Mouse (Mus musculus): ENCODE results near the gene Flvcr2. TPM values are rescaled to one million over a fixed set of nuclear protein-coding genes. Genes with fewer than 3 reads are reported as not detected.
A peak's percentile ranks its signal among the peaks of the same experiment; 100 is the strongest.

Flvcr2 gene
- total and polyA plus RNA-seq, 3 experiments = 0.07 TPM; not detected in 2

- no peak for TF ChIP-seq MYC (IDR thresholded peaks at IDR 0.05; ENCODE audit: low read depth, low read length)
- no peak for TF ChIP-seq POLR2A (IDR thresholded peaks at IDR 0.05; ENCODE audit: control insufficient read depth in 1 of 2, insufficient read depth in 1 of 2, low read depth in 1 of 2, low read length in 2 of 2, poor library complexity in 1 of 2)
- peak; percentile 73; the same call in 1 of the 2 replicates for TF ChIP-seq BHLHE40 (IDR thresholded peaks at IDR 0.05; ENCODE audit: borderline replicate concordance, low read depth, low read length)
- no peak for TF ChIP-seq TAL1 (IDR thresholded peaks at IDR 0.05; ENCODE audit: low read length)
- peak; percentile 51 for DNase-seq (ENCODE audit: low read depth, low spot score)
- H3K79me2 ChIP-seq (ENCODE audit: control insufficient read depth, insufficient read depth, low read length, poor library complexity) = no peaks in the 10 kb centered on the region; the same call in 1 of the 2 replicates
- H3K27ac ChIP-seq (ENCODE audit: control insufficient read depth, low read depth, low read length) = no peak overlapping the region
- H3K4me1 ChIP-seq (ENCODE audit: control insufficient read depth in 1 of 2, insufficient read depth in 2 of 2, low read length in 2 of 2) = peaks cover 0 to 5% of the 10 kb centered on the region in 2 experiments; a peak in 2 of 4 replicates
- no peak overlapping the region for H3K9ac ChIP-seq (ENCODE audit: control insufficient read depth, low read depth, low read length, poor library complexity, severe bottlenecking)
- H3K4me3 ChIP-seq (ENCODE audit: control insufficient read depth in 1 of 2, insufficient read depth in 1 of 2, low read depth in 2 of 2, low read length in 2 of 2) = no peak overlapping the region
- H3K9me3 ChIP-seq (replicated peaks; ENCODE audit: insufficient read depth, low read length) = no peaks in the 10 kb centered on the region
- H3K36me3 ChIP-seq (ENCODE audit: control insufficient read depth in 1 of 2, insufficient read depth in 2 of 2, low read length in 2 of 2) = peaks cover 0 to 3% of the 10 kb centered on the region in 2 experiments; a peak in 1 of 4 replicates
- no peaks in the 10 kb centered on the region; a peak in 1 of 4 replicates for H3K27me3 ChIP-seq (ENCODE audit: control insufficient read depth in 1 of 2, insufficient read depth in 2 of 2, low read length in 2 of 2)
These were observed 35.6 kb upstream of the Flvcr2 start for GRCm38 (mm10) chr12:85710695-85711094.

- no peak for DNase-seq (ENCODE audit: low read depth, low spot score)
- no peaks in the 10 kb centered on the region for H3K9me3 ChIP-seq (replicated peaks; ENCODE audit: insufficient read depth, low read length)
- no peak overlapping the region for H3K9ac ChIP-seq (ENCODE audit: control insufficient read depth, low read depth, low read length, poor library complexity, severe bottlenecking)
- peaks cover 0 to 1% of the 10 kb centered on the region in 2 experiments; a peak in 1 of 4 replicates for H3K27me3 ChIP-seq (ENCODE audit: control insufficient read depth in 1 of 2, insufficient read depth in 2 of 2, low read length in 2 of 2)
- TF ChIP-seq SMC3 (IDR thresholded peaks at IDR 0.05; ENCODE audit: low read depth, low read length) (no peak), NRF1 (IDR thresholded peaks at IDR 0.05; ENCODE audit: insufficient read depth, low read depth, low read length, poor library complexity, severe bottlenecking) (no peak), BHLHE40 (IDR thresholded peaks at IDR 0.05; ENCODE audit: borderline replicate concordance, low read depth, low read length) (no peak), ELF1 (IDR thresholded peaks at IDR 0.05; ENCODE audit: low read depth, low read length) (no peak), POLR2AphosphoS5 (IDR thresholded peaks at IDR 0.05; ENCODE audit: borderline replicate concordance, low read depth, low read length) (no peak), SIN3A (IDR thresholded peaks at IDR 0.05; ENCODE audit: low read length) (no peak), RAD21 (IDR thresholded peaks at IDR 0.05; ENCODE audit: low read depth, low read length) (no peak), MEF2A (IDR thresholded peaks at IDR 0.05; ENCODE audit: extremely low read depth, insufficient replicate concordance, low read depth, low read length, poor library complexity, severe bottlenecking) (no peak), MAZ (IDR thresholded peaks at IDR 0.05; ENCODE audit: low read depth, low read length) (no peak), ZNF384 (IDR thresholded peaks at IDR 0.05; ENCODE audit: low read depth, low read length) (no peak), UBTF (IDR thresholded peaks at IDR 0.05; ENCODE audit: borderline replicate concordance, insufficient read depth, low read depth, low read length) (no peak), GATA1 (IDR thresholded peaks at IDR 0.05; ENCODE audit: low read depth, low read length) (no peak), E2F4 (IDR thresholded peaks at IDR 0.05; ENCODE audit: borderline replicate concordance, low read depth, low read length) (no peak), ZKSCAN1 (IDR thresholded peaks at IDR 0.05; ENCODE audit: low read depth, low read length) (no peak), NELFE (IDR thresholded peaks at IDR 0.05; ENCODE audit: low read depth, low read length) (no peak), MYC (IDR thresholded peaks at IDR 0.05; ENCODE audit: low read depth, low read length) (no peak), USF1 (IDR thresholded peaks at IDR 0.05; ENCODE audit: low read depth, low read length) (no peak), MYB (IDR thresholded peaks at IDR 0.05; ENCODE audit: low read depth, low read length) (no peak), CHD1 (IDR thresholded peaks at IDR 0.05; ENCODE audit: low read depth, low read length) (no peak)
- no peak overlapping the region for H3K27ac ChIP-seq (ENCODE audit: control insufficient read depth, low read depth, low read length)
- H3K4me1 ChIP-seq (ENCODE audit: control insufficient read depth in 1 of 2, insufficient read depth in 2 of 2, low read length in 2 of 2) = no peaks in the 10 kb centered on the region
- H3K79me2 ChIP-seq (ENCODE audit: control insufficient read depth, insufficient read depth, low read length, poor library complexity) = no peaks in the 10 kb centered on the region
- H3K4me3 ChIP-seq (ENCODE audit: control insufficient read depth in 1 of 2, insufficient read depth in 1 of 2, low read depth in 2 of 2, low read length in 2 of 2) = no peak overlapping the region
- H3K36me3 ChIP-seq (ENCODE audit: control insufficient read depth in 1 of 2, insufficient read depth in 2 of 2, low read length in 2 of 2) = no peaks in the 10 kb centered on the region
These were observed 33.8 kb upstream of the Flvcr2 start for GRCm38 (mm10) chr12:85712587-85712986.

Data from MEL (cell line).